13 mouse cellular contexts compared by ENCODE assay signal in genomic region chr9:75414204-75414603, GRCm38 (mm10). TPM values are rescaled to one million over a fixed set of nuclear protein-coding genes. Genes with fewer than 3 reads are reported as not detected.
DNase-seq lines count a peak whose midpoint lies in the region; ATAC-seq and TF ChIP-seq lines count a peak whose summit lies in the region.
"Had no signal": no experiment of that assay in that cellular context is flagged by ENCODE, and none has a peak within 500 bp of the region (broad histone marks: within the 10 kb centered on the region; RNA-seq: fewer than 3 reads in every experiment).

No protein-coding gene starts in this region.

- no peaks in the 10 kb centered on the region for H3K27me3 ChIP-seq in kidney, postnatal 0 days (ENCODE audit: insufficient read depth, low read length)
- H3K27me3 ChIP-seq in G1E (ENCODE audit: insufficient read depth, low read length), result peaks cover 18% of the 10 kb centered on the region
- no peaks in the 10 kb centered on the region for H3K27me3 ChIP-seq in thymus, adult 2 months (ENCODE audit: control insufficient read depth, insufficient read depth, low read length)
- H3K27me3 ChIP-seq: embryonic facial prominence, embryonic 12.5 days; heart, embryonic 15.5 days had no signal

- H3K9ac ChIP-seq in kidney, postnatal 0 days (ENCODE audit: low read depth, low read length), result no peak overlapping the region
- H3K9ac ChIP-seq: embryonic facial prominence, embryonic 12.5 days; heart, embryonic 15.5 days had no signal

- no peak for TF ChIP-seq CTCF in kidney, postnatal 0 days (IDR thresholded peaks at IDR 0.05; ENCODE audit: low read depth)
- no peak for TF ChIP-seq CTCF in G1E (IDR thresholded peaks at IDR 0.05; ENCODE audit: low read depth, low read length)
- no peak for TF ChIP-seq CTCF in thymus, adult 2 months (IDR thresholded peaks at IDR 0.05; ENCODE audit: borderline replicate concordance, control insufficient read depth, extremely low read depth, insufficient read depth, low read length, poor library complexity)

- no peaks in the 10 kb centered on the region for H3K9me3 ChIP-seq in kidney, postnatal 0 days (replicated peaks; ENCODE audit: low read length)
- no peaks in the 10 kb centered on the region for H3K9me3 ChIP-seq in G1E (replicated peaks)
- H3K9me3 ChIP-seq: embryonic facial prominence, embryonic 12.5 days; heart, embryonic 15.5 days had no signal

- no peak for TF ChIP-seq POLR2A in thymus, adult 2 months (IDR thresholded peaks at IDR 0.05; ENCODE audit: control insufficient read depth, extremely low read depth, insufficient read depth, low read length, poor library complexity)

- peak; percentile 36 for DNase-seq in kidney, postnatal 0 days (ENCODE audit: low spot score)
- DNase-seq in kidney, adult 8-10 months, result no peak
- DNase-seq in G1E (ENCODE audit: low spot score) (no peak), adipocyte (ENCODE audit: low spot score) (no peak)
- DNase-seq in lung, postnatal 10 days, result peak; percentile 61
- DNase-seq in thymus, adult 2 months, result peak; percentile 74
- DNase-seq in yolk sac, embryonic 10.5 days (ENCODE audit: low spot score), result no peak
- no peak for DNase-seq in layer of hippocampus, postnatal 14 days (ENCODE audit: low spot score in 2 of 2)
- DNase-seq: adrenal gland, adult 8-10 months; cerebellum, adult 18-20 months; kidney, adult 2 months had no signal

- no peak overlapping the region for H3K4me3 ChIP-seq in kidney, postnatal 0 days (replicated peaks; ENCODE audit: low read depth, low read length)
- no peak overlapping the region for H3K4me3 ChIP-seq in G1E (ENCODE audit: low read depth, low read length)
- H3K4me3 ChIP-seq in thymus, adult 2 months (ENCODE audit: control insufficient read depth, insufficient read depth, low read length), result no peak overlapping the region
- H3K4me3 ChIP-seq: embryonic facial prominence, embryonic 12.5 days; heart, embryonic 15.5 days had no signal

- 29% methylated on average over 5 of the region's 5 CpGs for WGBS in kidney, postnatal 0 days
- WGBS in thymus, adult 2 months, result 2% methylated on average over 5 of the region's 5 CpGs

- no peak overlapping the region for H3K27ac ChIP-seq in kidney, postnatal 0 days
- H3K27ac ChIP-seq in thymus, adult 2 months (ENCODE audit: control insufficient read depth, insufficient read depth, low read length), result peak overlapping the region; percentile 62
- H3K27ac ChIP-seq: embryonic facial prominence, embryonic 12.5 days; heart, embryonic 15.5 days had no signal

- no peaks in the 10 kb centered on the region for H3K36me3 ChIP-seq in kidney, postnatal 0 days (ENCODE audit: insufficient read depth, low read length)
- H3K36me3 ChIP-seq in G1E (replicated peaks), result no peaks in the 10 kb centered on the region
- H3K36me3 ChIP-seq in thymus, adult 2 months (ENCODE audit: control insufficient read depth, insufficient read depth, low read length), result no peaks in the 10 kb centered on the region
- H3K36me3 ChIP-seq: embryonic facial prominence, embryonic 12.5 days; heart, embryonic 15.5 days had no signal

- no peak for ATAC-seq in kidney, postnatal 0 days (replicated peaks; ENCODE audit: low FRiP score, low read depth)
- ATAC-seq in G1E (ENCODE audit: extremely low read depth, insufficient number of reproducible peaks, low FRiP score, poor library complexity, severe bottlenecking), result 0 out of 2 replicates have a peak, but pooled peaks have one; percentile 10

- H3K4me2 ChIP-seq in kidney, postnatal 0 days (ENCODE audit: low read length), result no peak overlapping the region
- H3K4me2 ChIP-seq: embryonic facial prominence, embryonic 12.5 days; heart, embryonic 15.5 days had no signal

- no peaks in the 10 kb centered on the region for H3K4me1 ChIP-seq in kidney, postnatal 0 days (replicated peaks; ENCODE audit: insufficient read depth, low read length)
- peaks cover 43% of the 10 kb centered on the region for H3K4me1 ChIP-seq in G1E (ENCODE audit: insufficient read depth, low read depth, low read length)
- H3K4me1 ChIP-seq in thymus, adult 2 months (replicated peaks; ENCODE audit: control insufficient read depth, insufficient read depth, low read length), result peaks cover 25% of the 10 kb centered on the region

RNA-seq across cellular contexts. Expression of gene Mapk6, which starts 4.4 kb away (rescaled TPM):
- 39.9 and 40.1 TPM in 2 replicates for polyA plus RNA-seq in kidney, postnatal 0 days (2015; fragmentation: Nextera tagmentation; extraction: Ambion mirVana)
- 49.2 and 57.6 TPM in 2 replicates for total RNA-seq in G1E (2014; fragmentation: Nextera tagmentation)
- 45.2 and 49.2 TPM in 2 replicates for total RNA-seq in G1E (2017)
- polyA plus RNA-seq in G1E (2012), result 6.2 and 7.6 TPM in 2 replicates
- 31.7 and 38.4 TPM in 2 replicates for polyA plus RNA-seq in thymus, adult 2 months (2012; rRNA removed)
- 10 to 100 TPM; 40.6 to 42.1 TPM for total RNA-seq in layer of hippocampus, postnatal 14 days (2021)

RNA-seq across cellular contexts. Expression of gene Leo1, which starts 27.1 kb away (rescaled TPM):
- polyA plus RNA-seq in kidney, postnatal 0 days (2015; fragmentation: Nextera tagmentation; extraction: Ambion mirVana), result 31.4 and 36.6 TPM in 2 replicates
- total RNA-seq in G1E (2014; fragmentation: Nextera tagmentation) (21.1 and 29.5 TPM in 2 replicates), G1E (2017) (38.0 and 48.3 TPM in 2 replicates)
- 12.1 and 14.4 TPM in 2 replicates for polyA plus RNA-seq in G1E (2012)
- 6.7 and 9.0 TPM in 2 replicates for polyA plus RNA-seq in thymus, adult 2 months (2012; rRNA removed)
- total RNA-seq in layer of hippocampus, postnatal 14 days (2021), result 10 to 100 TPM; 23.6 to 23.7 TPM

Comparison
In these comparisons a context has a peak if more than half of its experiments do, and no peak if none do; other contexts are left out.
1. DNase-seq: peak in kidney, postnatal 0 days (single experiment), lung, postnatal 10 days (single experiment) and thymus, adult 2 months (single experiment); none in kidney, adult 8-10 months (0 of 2), G1E (single experiment), adipocyte (single experiment), yolk sac, embryonic 10.5 days (single experiment) and layer of hippocampus, postnatal 14 days (0 of 2).